Mouse (Mus musculus): ENCODE results near the gene Atp8b5. TPM values are rescaled to one million over a fixed set of nuclear protein-coding genes. Genes with fewer than 3 reads are reported as not detected.
A peak's percentile ranks its signal among the peaks of the same experiment; 100 is the strongest.

The Atp8b5 gene
- polyA plus RNA-seq, 2 experiments, result 0.06 TPM; not detected in 1

GRCm38 (mm10) chr4:43401486-43401885, 134.5 kb downstream of the Atp8b5 start:
- Histone ChIP-seq H3K9me3 (ENCODE audit: control insufficient read depth, low read length) (no peaks in the 10 kb centered on the region), H3K4me1 (replicated peaks; ENCODE audit: control insufficient read depth in 2 of 2, insufficient read depth in 2 of 2, low read length in 1 of 2) (no peaks in the 10 kb centered on the region), H3K27ac (no peak overlapping the region), H3K27me3 (ENCODE audit: control insufficient read depth, insufficient read depth, low read length) (no peaks in the 10 kb centered on the region), H3K4me2 (ENCODE audit: low read depth) (no peak overlapping the region), H3K4me3 (ENCODE audit: insufficient read depth in 1 of 2, low read depth in 2 of 2, low read length in 2 of 2) (no peak overlapping the region), H3K36me3 (replicated peaks; ENCODE audit: control insufficient read depth, insufficient read depth, low read depth) (no peaks in the 10 kb centered on the region), H3K9ac (replicated peaks) (no peak overlapping the region)
- no peak for TF ChIP-seq EP300 (IDR thresholded peaks at IDR 0.05; ENCODE audit: low read depth)
- TF ChIP-seq CTCF (IDR thresholded peaks at IDR 0.05; ENCODE audit: low read depth), result no peak
- DNase-seq (ENCODE audit: low read depth in 3 of 3, low spot score in 3 of 3), result no peak
- no peak for ATAC-seq (ENCODE audit: insufficient read depth)
- WGBS (ENCODE audit: insufficient replicate concordance), result 63% methylated on average over 10 of the region's 10 CpGs

GRCm38 (mm10) chr4:43402212-43402611, 135.3 kb downstream of the Atp8b5 start:
- Histone ChIP-seq H3K9ac (replicated peaks) (no peak overlapping the region), H3K27ac (no peak overlapping the region), H3K4me2 (ENCODE audit: low read depth) (no peak overlapping the region), H3K4me3 (ENCODE audit: insufficient read depth in 1 of 2, low read depth in 2 of 2, low read length in 2 of 2) (no peak overlapping the region), H3K27me3 (ENCODE audit: control insufficient read depth, insufficient read depth, low read length) (no peaks in the 10 kb centered on the region; the same call in 1 of the 2 replicates), H3K4me1 (replicated peaks; ENCODE audit: control insufficient read depth in 2 of 2, insufficient read depth in 2 of 2, low read length in 1 of 2) (no peaks in the 10 kb centered on the region; a peak in 1 of 4 replicates), H3K36me3 (replicated peaks; ENCODE audit: control insufficient read depth, insufficient read depth, low read depth) (no peaks in the 10 kb centered on the region), H3K9me3 (ENCODE audit: control insufficient read depth, low read length) (no peaks in the 10 kb centered on the region)
- DNase-seq (ENCODE audit: low read depth in 3 of 3, low spot score in 3 of 3), result no peak
- no peak for ATAC-seq (ENCODE audit: insufficient read depth)
- 49% methylated on average over 9 of the region's 9 CpGs for WGBS (ENCODE audit: insufficient replicate concordance)
- TF ChIP-seq CTCF (IDR thresholded peaks at IDR 0.05; ENCODE audit: low read depth) (no peak), EP300 (IDR thresholded peaks at IDR 0.05; ENCODE audit: low read depth) (no peak)

- Histone ChIP-seq H3K4me3 (ENCODE audit: insufficient read depth in 1 of 2, low read depth in 2 of 2, low read length in 2 of 2) (no peak overlapping the region), H3K4me2 (ENCODE audit: low read depth) (no peak overlapping the region), H3K9me3 (ENCODE audit: control insufficient read depth, low read length) (no peaks in the 10 kb centered on the region), H3K27ac (no peak overlapping the region), H3K9ac (replicated peaks) (no peak overlapping the region), H3K27me3 (ENCODE audit: control insufficient read depth, insufficient read depth, low read length) (no peaks in the 10 kb centered on the region; the same call in 1 of the 2 replicates), H3K36me3 (replicated peaks; ENCODE audit: control insufficient read depth, insufficient read depth, low read depth) (no peaks in the 10 kb centered on the region), H3K4me1 (replicated peaks; ENCODE audit: control insufficient read depth in 2 of 2, insufficient read depth in 2 of 2, low read length in 1 of 2) (no peaks in the 10 kb centered on the region; a peak in 1 of 4 replicates)
- 68% methylated on average over 10 of the region's 10 CpGs for WGBS (ENCODE audit: insufficient replicate concordance)
- ATAC-seq (ENCODE audit: insufficient read depth) (no peak), DNase-seq (ENCODE audit: low read depth in 3 of 3, low spot score in 3 of 3) (no peak)
- no peak for TF ChIP-seq EP300 (IDR thresholded peaks at IDR 0.05; ENCODE audit: low read depth)
- no peak for TF ChIP-seq CTCF (IDR thresholded peaks at IDR 0.05; ENCODE audit: low read depth)
These were observed 137.7 kb downstream of the Atp8b5 start for GRCm38 (mm10) chr4:43404697-43405096.

- DNase-seq (ENCODE audit: low read depth in 3 of 3, low spot score in 3 of 3) (no peak), ATAC-seq (ENCODE audit: insufficient read depth) (peak; percentile 56; the same call in 1 of the 2 replicates)
- H3K4me2 ChIP-seq (ENCODE audit: low read depth), result peak overlapping the region; percentile 23; the same call in 1 of the 2 replicates
- no peaks in the 10 kb centered on the region; a peak in 1 of 4 replicates for H3K4me1 ChIP-seq (replicated peaks; ENCODE audit: control insufficient read depth in 2 of 2, insufficient read depth in 2 of 2, low read length in 1 of 2)
- H3K36me3 ChIP-seq (replicated peaks; ENCODE audit: control insufficient read depth, insufficient read depth, low read depth), result no peaks in the 10 kb centered on the region
- peak overlapping the region in 1 of 2 experiments; percentile 22; a peak in 2 of 4 replicates for H3K4me3 ChIP-seq (ENCODE audit: insufficient read depth in 1 of 2, low read depth in 2 of 2, low read length in 2 of 2)
- 8% methylated on average over 28 of the region's 28 CpGs for WGBS (ENCODE audit: insufficient replicate concordance)
- H3K9me3 ChIP-seq (ENCODE audit: control insufficient read depth, low read length), result no peaks in the 10 kb centered on the region
- no peak overlapping the region for H3K9ac ChIP-seq (replicated peaks)
- peak; percentile 32 for TF ChIP-seq CTCF (IDR thresholded peaks at IDR 0.05; ENCODE audit: low read depth)
- no peak for TF ChIP-seq EP300 (IDR thresholded peaks at IDR 0.05; ENCODE audit: low read depth)
- no peaks in the 10 kb centered on the region; the same call in 1 of the 2 replicates for H3K27me3 ChIP-seq (ENCODE audit: control insufficient read depth, insufficient read depth, low read length)
- H3K27ac ChIP-seq, result no peak overlapping the region
These were observed 139.4 kb downstream of the Atp8b5 start for GRCm38 (mm10) chr4:43406162-43406971.

Measured in liver, embryonic 14.5 days (tissue).